Comparison of ENCODE assay signal across 8 mouse cellular contexts in the genomic region with DNA sequence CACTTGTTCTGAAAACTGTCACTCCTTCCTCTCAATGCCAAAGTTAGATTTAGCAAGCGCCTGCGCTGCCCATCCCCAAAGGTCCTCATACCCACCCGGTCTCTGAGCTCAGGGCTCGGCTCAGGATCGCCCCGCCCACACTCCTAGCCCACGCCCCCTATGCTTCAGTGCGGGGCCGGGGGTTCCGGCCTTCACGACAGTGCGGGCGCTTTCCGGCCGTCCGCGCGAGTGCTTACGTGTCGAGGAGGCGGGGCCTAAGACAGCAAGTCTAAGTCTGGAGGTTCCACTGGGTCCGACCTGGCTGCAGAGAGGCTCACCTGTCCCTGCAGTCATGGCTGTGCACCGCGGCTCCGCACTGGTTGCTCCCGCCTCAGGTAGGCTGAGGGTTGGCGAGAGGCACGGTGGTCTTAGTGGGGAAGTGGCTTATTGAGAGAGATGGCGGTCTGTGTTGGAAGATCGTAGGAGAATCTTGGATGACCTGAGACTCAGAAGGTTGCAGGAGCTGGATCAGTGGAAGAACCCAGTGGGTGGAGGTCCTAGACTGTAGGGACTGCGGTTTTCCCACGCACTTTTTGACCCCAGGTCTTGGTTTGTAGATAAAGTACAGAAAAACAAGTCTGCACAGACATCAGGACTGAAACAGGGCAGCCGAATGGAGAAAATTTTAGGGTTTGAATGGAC. TPM values are rescaled to one million over a fixed set of nuclear protein-coding genes. Genes with fewer than 3 reads are reported as not detected.
DNase-seq lines count a peak whose midpoint lies in the region; ATAC-seq and TF ChIP-seq lines count a peak whose summit lies in the region.

Gene Ggcx, plus strand, starts transcription at position 233 of the 681 bp plus-strand sequence.

- peak within 1 kb of the TSS; percentile 32 for H3K27ac ChIP-seq in hindbrain, embryonic 16.5 days (ENCODE audit: low read depth, low read length)
- H3K27ac ChIP-seq in left cerebral cortex, adult 2 months = peak within 1 kb of the TSS; percentile 71

- H3K9ac ChIP-seq in hindbrain, embryonic 16.5 days (ENCODE audit: low read depth, low read length) = peak within 1 kb of the TSS; percentile 81

- intact Hi-C loops in left cerebral cortex, adult 2 months (cut with DNase I) = no loop called here

- peaks cover 15% of the 10 kb centered on the region for H3K4me1 ChIP-seq in hindbrain, embryonic 16.5 days (ENCODE audit: control insufficient read depth, insufficient read depth, low read depth, low read length)

- WGBS in hindbrain, embryonic 16.5 days = 1% methylated on average over 33 of the region's 33 CpGs

- ATAC-seq in hindbrain, embryonic 16.5 days = peak; percentile 96
- ATAC-seq in megakaryocyte, adult 5-6 weeks (ENCODE audit: poor library complexity, severe bottlenecking) = peak; percentile 98

- no peaks in the 10 kb centered on the region for H3K9me3 ChIP-seq in hindbrain, embryonic 16.5 days (ENCODE audit: control insufficient read depth, low read length)

- H3K4me2 ChIP-seq in hindbrain, embryonic 16.5 days (ENCODE audit: low read length) = peak within 1 kb of the TSS; percentile 69

- peak within 1 kb of the TSS; percentile 65 for H3K4me3 ChIP-seq in hindbrain, embryonic 16.5 days (ENCODE audit: low read length)
- peak within 1 kb of the TSS; percentile 59 for H3K4me3 ChIP-seq in left cerebral cortex, adult 2 months

- no peaks in the 10 kb centered on the region; the same call in 1 of the 2 replicates for H3K27me3 ChIP-seq in hindbrain, embryonic 16.5 days (replicated peaks; ENCODE audit: control insufficient read depth, insufficient read depth, low read length)

- TF ChIP-seq CTCF in left cerebral cortex, adult 2 months (IDR thresholded peaks at IDR 0.05) = no peak

- peaks cover 4% of the 10 kb centered on the region; the same call in 1 of the 2 replicates for H3K36me3 ChIP-seq in hindbrain, embryonic 16.5 days (ENCODE audit: control insufficient read depth, insufficient read depth, low read length)

- peak; percentile 94 for DNase-seq in T-cell, adult 2 months (ENCODE audit: low spot score)
- peak; percentile 93 for DNase-seq in cerebellum, postnatal 36 days
- peak; percentile 97 for DNase-seq in gastrocnemius, adult 18-20 months (ENCODE audit: low spot score)
- peak; percentile 93 for DNase-seq in left cerebral cortex, adult 2 months (ENCODE audit: extremely low spot score in 1 of 2, low spot score in 2 of 2)
- DNase-seq in right cerebral cortex, adult 2 months (ENCODE audit: low spot score in 2 of 2) = peak; percentile 90 to 94
- DNase-seq in urinary bladder, postnatal 14 days (ENCODE audit: low spot score) = peak; percentile 96

RNA-seq across cellular contexts. Expression of gene Ggcx, which starts in this region (rescaled TPM):
- 10 to 100 TPM; 12.2 to 12.7 TPM for total RNA-seq in gastrocnemius, adult 18-20 months (2021)
- 15.8 and 18.5 TPM in 2 replicates for polyA plus RNA-seq in hindbrain, embryonic 16.5 days (2015; fragmentation: Nextera tagmentation; extraction: Ambion mirVana)
- 10 to 100 TPM; 25.7 to 26.9 TPM for total RNA-seq in left cerebral cortex, adult 2 months (2021)
- total RNA-seq in megakaryocyte, adult 5-6 weeks (2015) = 5.6 and 7.8 TPM in 2 replicates
- total RNA-seq in megakaryocyte, adult 5-6 weeks (2017) = 6.0 and 8.3 TPM in 2 replicates

Comparison
In these comparisons a context has a peak if more than half of its experiments do, and no peak if none do; other contexts are left out.
1. Peak in every context shown above with its lines: DNase-seq, ATAC-seq, H3K4me3 ChIP-seq and H3K27ac ChIP-seq.